ENCODE assay signal across 10 mouse cellular contexts in genomic region chr9:116489273-116489672, GRCm38 (mm10).
DNase-seq lines count a peak whose midpoint lies in the region; ATAC-seq and TF ChIP-seq lines count a peak whose summit lies in the region.
"Had no signal": no experiment of that assay in that cellular context is flagged by ENCODE, and none has a peak within 500 bp of the region (broad histone marks: within the 10 kb centered on the region; RNA-seq: fewer than 3 reads in every experiment).

No protein-coding gene starts in this region.

- peak; percentile 12 for DNase-seq in embryonic facial prominence, embryonic 11.5 days (ENCODE audit: low spot score)
- no peak for DNase-seq in embryonic facial prominence, embryonic 10.5 days (ENCODE audit: low spot score)
- DNase-seq in layer of hippocampus, adult 18-20 months (ENCODE audit: low spot score in 2 of 2), result peak; percentile 23 to 78
- DNase-seq in layer of hippocampus, postnatal 25 days (ENCODE audit: extremely low spot score in 1 of 2, low spot score in 1 of 2), result no peak
- DNase-seq in brain, embryonic 14.5 days (ENCODE audit: low read depth), result peak; percentile 52
- no peak for DNase-seq in thymus, adult 18-20 months

- H3K4me3 ChIP-seq in embryonic facial prominence, embryonic 11.5 days (ENCODE audit: low read depth, low read length), result no peak overlapping the region
- no peak overlapping the region for H3K4me3 ChIP-seq in embryonic facial prominence, embryonic 10.5 days
- no peak overlapping the region for H3K4me3 ChIP-seq in neural tube, embryonic 14.5 days (ENCODE audit: low read depth, low read length)
- H3K4me3 ChIP-seq: heart, embryonic 12.5 days had no signal

- no peak overlapping the region for H3K4me2 ChIP-seq in embryonic facial prominence, embryonic 11.5 days (ENCODE audit: low read depth, low read length)
- H3K4me2 ChIP-seq in neural tube, embryonic 14.5 days (ENCODE audit: low read depth, low read length), result no peak overlapping the region
- H3K4me2 ChIP-seq: heart, embryonic 12.5 days had no signal

- TF ChIP-seq CTCF in brain, embryonic 14.5 days (IDR thresholded peaks at IDR 0.05; ENCODE audit: borderline replicate concordance, extremely low read depth, insufficient read depth, insufficient read length), result no peak

- H3K27me3 ChIP-seq in embryonic facial prominence, embryonic 11.5 days (ENCODE audit: control insufficient read depth, insufficient read depth, low read length), result no peaks in the 10 kb centered on the region
- no peaks in the 10 kb centered on the region for H3K27me3 ChIP-seq in embryonic facial prominence, embryonic 10.5 days (replicated peaks; ENCODE audit: low read depth, poor library complexity, severe bottlenecking)
- H3K27me3 ChIP-seq in neural tube, embryonic 14.5 days (ENCODE audit: control insufficient read depth, insufficient read depth, low read length), result no peaks in the 10 kb centered on the region
- H3K27me3 ChIP-seq: heart, embryonic 12.5 days had no signal

- WGBS in embryonic facial prominence, embryonic 11.5 days, result 81% methylated on average over 5 of the region's 5 CpGs
- WGBS in embryonic facial prominence, embryonic 10.5 days, result 79% methylated on average over 5 of the region's 5 CpGs
- 62% methylated on average over 5 of the region's 5 CpGs for WGBS in neural tube, embryonic 14.5 days

- H3K4me1 ChIP-seq in embryonic facial prominence, embryonic 11.5 days (ENCODE audit: control insufficient read depth, insufficient read depth, low read length), result no peaks in the 10 kb centered on the region
- H3K4me1 ChIP-seq in embryonic facial prominence, embryonic 10.5 days, result no peaks in the 10 kb centered on the region
- H3K4me1 ChIP-seq in neural tube, embryonic 14.5 days (ENCODE audit: control insufficient read depth, insufficient read depth, low read length), result no peaks in the 10 kb centered on the region
- H3K4me1 ChIP-seq: heart, embryonic 12.5 days had no signal

- no peaks in the 10 kb centered on the region for H3K9me3 ChIP-seq in embryonic facial prominence, embryonic 11.5 days (replicated peaks; ENCODE audit: control insufficient read depth, low read length)
- peaks cover 12% of the 10 kb centered on the region for H3K9me3 ChIP-seq in embryonic facial prominence, embryonic 10.5 days
- H3K9me3 ChIP-seq in neural tube, embryonic 14.5 days (ENCODE audit: control insufficient read depth, low read length), result no peaks in the 10 kb centered on the region

- no peak for ATAC-seq in embryonic facial prominence, embryonic 11.5 days (replicated peaks; ENCODE audit: insufficient number of reproducible peaks, low FRiP score, low TSS enrichment, low read depth)
- peak; percentile 69; the same call in 1 of the 2 replicates for ATAC-seq in neural tube, embryonic 14.5 days (ENCODE audit: low read depth)
- ATAC-seq in megakaryocyte progenitor cell, adult 5-6 weeks (replicated peaks; ENCODE audit: poor library complexity), result no peak

- TF ChIP-seq POLR2A in brain, embryonic 14.5 days (IDR thresholded peaks at IDR 0.05; ENCODE audit: borderline replicate concordance, extremely low read depth, insufficient read depth, insufficient read length, poor library complexity, severe bottlenecking), result no peak

- H3K36me3 ChIP-seq in embryonic facial prominence, embryonic 11.5 days (replicated peaks; ENCODE audit: control insufficient read depth, insufficient read depth, low read depth, low read length), result no peaks in the 10 kb centered on the region
- no peaks in the 10 kb centered on the region for H3K36me3 ChIP-seq in embryonic facial prominence, embryonic 10.5 days (replicated peaks)
- no peaks in the 10 kb centered on the region for H3K36me3 ChIP-seq in neural tube, embryonic 14.5 days (ENCODE audit: control insufficient read depth, insufficient read depth, low read length)
- H3K36me3 ChIP-seq: heart, embryonic 12.5 days had no signal

- H3K9ac ChIP-seq in embryonic facial prominence, embryonic 11.5 days (replicated peaks; ENCODE audit: low read length), result no peak overlapping the region
- H3K9ac ChIP-seq in neural tube, embryonic 14.5 days (replicated peaks; ENCODE audit: low read depth, low read length), result no peak overlapping the region
- H3K9ac ChIP-seq: heart, embryonic 12.5 days had no signal

- H3K27ac ChIP-seq in embryonic facial prominence, embryonic 11.5 days (replicated peaks; ENCODE audit: low read depth, low read length), result no peak overlapping the region
- no peak overlapping the region for H3K27ac ChIP-seq in embryonic facial prominence, embryonic 10.5 days (replicated peaks)
- H3K27ac ChIP-seq in neural tube, embryonic 14.5 days (ENCODE audit: low read depth, low read length), result peak overlapping the region; percentile 12; the same call in 1 of the 2 replicates
- H3K27ac ChIP-seq: kidney, postnatal 0 days had no signal

Comparison
In these comparisons a context has a peak if more than half of its experiments do, and no peak if none do; other contexts are left out.
1. DNase-seq: peak in embryonic facial prominence, embryonic 11.5 days (single experiment), layer of hippocampus, adult 18-20 months (2 of 2) and brain, embryonic 14.5 days (single experiment); none in embryonic facial prominence, embryonic 10.5 days (single experiment), layer of hippocampus, postnatal 25 days (0 of 2) and thymus, adult 18-20 months (0 of 2).